Mouse (Mus musculus) left cerebral cortex, postnatal 25 days (tissue): ENCODE results near the gene Ydjc. TPM values are rescaled to one million over a fixed set of nuclear protein-coding genes. Genes with fewer than 3 reads are reported as not detected.

Source experiments
- DNase-seq, 2 experiments: peaks; one replicate each; pipeline ENCODE4 v3.0.0; 2022; ENCODE audit warnings: low spot score in 2 of 2, mixed read lengths in 1 of 2
- intact Hi-C: fragments of 180-260 bp; cut with DNase I; formaldehyde crosslinking; loops from one replicate; pipeline ENCODE4 v1.15.1; 2025
- total RNA-seq, 2 experiments: library from RNA; stranded (reverse); gene quantifications; 2 replicates each; pipeline ENCODE4 v1.2.3; 2021

Gene Ydjc
- total RNA-seq, result 10 to 100 TPM; 30.6 to 31.5 TPM

- intact Hi-C loops, result no loop called here
- no peak for DNase-seq
These were observed at the start of gene Ydjc for GRCm38 (mm10) chr16:17144339-17144738. Gene Ydjc (plus strand): TSS chr16:17144621.

DNA sequence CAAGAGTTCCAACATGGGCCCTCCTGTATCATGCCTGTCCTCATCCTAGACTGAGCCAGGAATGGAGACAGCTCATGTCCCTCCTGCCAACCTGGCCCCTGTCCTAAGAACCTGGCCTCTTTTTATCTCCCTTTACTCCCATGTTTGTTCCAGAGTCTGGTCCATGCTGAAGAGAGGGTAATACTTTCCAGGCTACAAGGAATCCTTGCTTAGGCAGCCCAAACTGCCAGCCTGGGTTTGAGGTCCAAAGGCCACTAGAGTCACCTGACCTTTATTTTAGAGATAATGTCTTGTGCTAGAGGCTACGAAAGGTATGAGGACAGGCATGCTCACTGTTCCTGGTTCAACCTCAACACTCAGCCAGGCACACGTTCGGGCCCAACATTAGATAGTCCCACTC is 47.5 kb upstream of the Ydjc start:
- intact Hi-C loops, result no loop called here
- DNase-seq, result no peak

DNA sequence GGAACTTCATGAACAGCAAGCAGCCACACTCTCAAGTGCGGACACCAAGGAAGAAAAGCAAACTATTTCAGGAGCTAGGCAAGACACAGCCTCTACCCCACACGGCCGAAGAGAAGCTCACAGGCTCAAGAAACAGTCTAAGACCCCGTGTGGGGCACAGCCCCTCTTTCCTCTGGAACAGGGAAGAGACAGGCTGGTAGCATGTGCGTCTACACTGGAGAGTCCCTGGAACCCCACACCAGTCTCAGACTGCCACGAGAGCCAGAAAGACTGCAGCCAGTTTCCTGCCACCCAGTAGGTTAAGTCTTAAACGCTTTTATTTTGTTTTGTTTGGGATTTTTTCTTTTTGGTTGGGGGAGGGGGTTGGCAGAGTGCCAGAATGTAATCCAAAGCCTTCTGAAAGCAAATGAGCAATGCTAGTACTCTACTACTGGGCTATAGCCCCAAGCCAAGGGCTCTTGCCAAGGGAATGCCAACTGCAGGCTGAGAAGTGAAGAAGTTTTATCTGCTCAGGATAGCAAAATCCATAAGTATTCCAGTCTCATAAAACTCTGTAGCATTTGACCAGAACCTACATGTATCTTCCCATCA is 41.7 kb upstream of the Ydjc start:
- intact Hi-C loops, result no loop called here
- DNase-seq, result no peak

DNA sequence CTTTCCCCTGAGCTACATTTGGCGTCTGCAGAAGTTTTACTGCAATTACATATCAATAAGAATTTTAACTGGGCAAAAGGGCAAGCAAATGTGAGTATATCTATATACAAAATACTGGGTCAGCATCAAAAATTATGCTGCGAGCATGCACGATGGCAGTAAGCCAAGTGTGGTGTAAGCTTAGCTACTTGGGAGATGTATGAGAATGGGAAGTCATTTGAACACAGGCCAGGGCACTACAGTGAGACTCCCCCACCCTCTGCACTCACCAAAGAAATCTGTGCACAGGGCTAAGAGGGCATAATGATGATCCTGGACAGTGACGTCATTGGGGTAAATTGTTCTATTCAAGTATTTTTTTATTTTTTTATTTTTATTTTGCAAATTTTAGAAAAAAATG is 39.8 kb upstream of the Ydjc start:
- no peak for DNase-seq
- intact Hi-C loops, result no loop called here

DNA sequence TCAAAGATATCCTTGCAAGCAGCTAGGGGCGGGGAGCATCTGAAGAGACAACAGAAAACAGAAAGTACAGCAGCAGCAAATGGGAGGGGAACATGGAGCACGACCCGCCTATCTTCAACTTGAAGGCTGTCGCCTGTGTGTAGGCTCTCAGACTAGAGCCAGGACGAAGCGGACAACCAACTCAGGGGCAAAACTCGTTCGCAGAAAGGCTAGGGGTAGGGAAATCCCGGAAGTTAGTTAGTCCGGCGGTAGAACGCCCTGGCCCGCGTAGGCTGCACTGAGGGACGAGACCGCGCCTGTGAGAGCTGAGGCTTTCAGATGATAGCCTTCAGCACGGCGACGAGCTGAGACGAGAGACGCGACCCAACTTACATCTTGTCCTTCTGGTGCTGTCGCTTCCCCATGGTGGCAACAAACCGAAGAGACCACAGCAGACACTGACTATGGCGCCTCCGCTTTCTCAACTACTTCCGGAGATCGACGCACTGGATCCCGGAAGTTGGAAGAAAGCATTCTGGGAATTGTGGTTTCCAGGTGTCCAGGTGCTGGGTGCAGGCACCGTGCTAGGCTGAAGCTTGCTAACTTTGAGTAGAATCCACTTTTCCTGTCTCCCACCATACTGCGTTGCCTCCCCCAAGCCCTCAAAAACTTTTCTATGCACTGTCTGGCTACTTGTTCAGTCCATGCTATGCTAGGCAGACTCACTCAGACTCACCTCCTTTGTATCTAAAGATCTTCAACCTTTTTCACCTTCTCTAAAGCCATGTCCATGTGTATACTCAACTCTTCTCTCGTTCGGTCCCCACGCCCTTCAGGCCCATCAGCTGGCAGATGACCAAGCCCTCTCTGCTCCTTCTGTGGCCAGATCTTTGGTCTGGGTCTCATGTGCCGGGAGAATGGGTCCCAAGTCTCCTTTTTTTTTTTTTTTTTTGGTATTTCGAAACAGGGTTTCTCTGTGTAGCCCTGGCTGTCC is 33.4 kb upstream of the Ydjc start, which contains the start of gene Ppil2:
Gene Ppil2, minus strand, starts transcription at position 487 of the 973 bp plus-strand sequence.
- peak; percentile 76 to 84 for DNase-seq
- intact Hi-C loops, result no loop called here

DNA sequence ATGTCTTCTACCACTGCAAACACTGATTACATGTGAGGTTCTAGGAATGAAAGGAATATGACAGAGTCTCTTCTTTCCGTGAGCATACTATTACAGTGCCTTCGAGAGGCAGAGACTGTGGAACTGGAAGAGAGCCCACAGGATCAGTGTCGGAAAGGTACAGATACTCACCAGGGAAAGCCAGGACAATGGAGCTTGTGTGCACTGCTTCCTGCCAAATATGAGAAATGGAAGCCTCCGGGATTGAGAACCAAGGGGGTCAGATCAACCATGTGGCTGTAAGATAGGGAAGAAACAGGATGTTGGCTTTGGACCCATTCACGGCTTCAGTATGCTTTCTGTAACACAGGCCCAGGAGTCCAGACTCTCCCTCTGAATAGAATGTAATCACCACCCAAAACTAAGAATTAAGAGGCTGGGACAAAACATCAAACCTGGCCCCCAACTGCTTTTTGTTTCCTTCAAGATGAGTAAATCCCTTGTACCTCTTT is 27.1 kb upstream of the Ydjc start:
- intact Hi-C loops, result no loop called here
- DNase-seq, result no peak

DNA sequence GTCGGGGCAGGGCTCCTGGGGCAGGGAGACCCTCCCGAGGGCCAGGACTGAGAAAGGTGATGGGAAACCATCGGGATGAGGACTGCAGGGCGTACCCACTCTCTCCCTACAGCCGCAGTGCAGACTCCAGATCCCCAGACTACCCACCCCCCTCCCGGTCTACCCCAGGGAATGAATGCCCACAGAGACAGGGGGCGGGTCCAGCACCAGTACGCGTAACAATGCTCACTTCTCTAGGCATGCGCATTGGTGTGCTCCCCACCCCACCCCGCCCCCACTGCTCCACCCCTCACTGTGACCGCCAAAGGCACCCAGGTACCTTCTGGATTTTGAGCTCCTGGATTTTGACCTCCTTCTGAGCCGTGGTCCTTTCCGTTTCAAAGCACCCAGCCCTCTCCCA is 22.9 kb upstream of the Ydjc start:
- intact Hi-C loops, result no loop called here
- no peak for DNase-seq

- intact Hi-C loops, result no loop called here
- no peak for DNase-seq
These were observed 20.1 kb upstream of the Ydjc start for GRCm38 (mm10) chr16:17124119-17124870.

- intact Hi-C loops, result no loop called here
- peak; percentile 60 to 69 for DNase-seq
These were observed 19.4 kb upstream of the Ydjc start, which contains the start of gene 2610318N02Rik for GRCm38 (mm10) chr16:17124871-17125520. Gene 2610318N02Rik (minus strand): TSS chr16:17125167.

GRCm38 (mm10) chr16:17127292-17127691 is 17.1 kb upstream of the Ydjc start:
- intact Hi-C loops, result no loop called here
- DNase-seq, result peak in 1 of 2 experiments; percentile 60

- DNase-seq, result peak in 1 of 2 experiments; percentile 19
- intact Hi-C loops, result loop anchor here (2.0 to 5.0 kb wide), 2 partner anchors 76 to 143 kb away; partner anchors contain the start of gene Rimbp3
These were observed 13.0 kb upstream of the Ydjc start for GRCm38 (mm10) chr16:17131191-17132088.

GRCm38 (mm10) chr16:17132089-17132905 is 12.1 kb upstream of the Ydjc start, which contains the start of gene Sdf2l1:
Gene Sdf2l1 (minus strand): TSS chr16:17132383.
- intact Hi-C loops, result loop anchor here (2.0 to 5.0 kb wide), 2 partner anchors 75 to 143 kb away; partner anchors contain the start of gene Rimbp3
- DNase-seq, result peak; percentile 97 to 99

DNA sequence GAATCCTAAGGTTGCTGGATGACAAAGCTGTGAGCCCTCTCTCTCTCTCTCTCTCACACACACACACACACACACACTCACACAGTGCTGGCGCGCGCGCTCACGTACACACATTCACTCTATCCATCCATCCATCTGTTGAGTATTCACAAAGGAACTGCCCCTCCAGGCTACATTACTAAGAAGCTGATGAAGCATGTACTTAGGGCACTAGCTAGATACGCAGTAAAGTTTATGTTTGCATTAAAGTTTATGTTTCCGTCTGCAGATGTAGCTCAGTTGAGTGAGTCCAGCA is 11.6 kb upstream of the Ydjc start:
- intact Hi-C loops, result loop anchor here (2.0 to 5.0 kb wide), 2 partner anchors 74 to 142 kb away; partner anchors contain the start of gene Rimbp3
- DNase-seq, result no peak

- intact Hi-C loops, result no loop called here
- no peak for DNase-seq
These were observed 7.1 kb upstream of the Ydjc start for GRCm38 (mm10) chr16:17137355-17137754.

DNA sequence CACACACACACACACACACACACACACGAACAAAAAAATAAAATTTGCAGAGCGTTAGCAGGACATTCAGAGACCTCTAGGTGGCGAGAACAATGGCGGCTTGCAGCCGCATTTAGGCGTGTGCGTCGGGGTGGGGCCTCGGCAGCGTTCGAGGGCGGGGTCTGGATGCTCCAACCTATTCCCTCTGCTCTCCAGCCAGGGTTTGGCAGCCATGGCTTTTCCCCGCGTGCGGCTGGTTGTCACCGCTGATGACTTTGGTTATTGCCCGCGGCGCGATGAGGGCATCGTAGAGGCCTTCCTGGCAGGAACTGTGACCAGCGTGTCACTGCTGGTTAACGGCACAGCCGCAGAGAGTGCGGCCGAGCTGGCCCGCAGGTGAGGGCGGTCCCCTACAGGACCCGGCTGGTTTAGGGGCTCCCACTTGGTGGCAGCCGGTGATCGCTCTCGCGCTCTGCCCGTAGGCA is 2.4 kb downstream of the Ydjc start, which contains the start of gene Ccdc116:
Gene Ccdc116, minus strand, starts transcription at position 458 of the 464 bp plus-strand sequence.
- DNase-seq, result peak; percentile 83 to 88
- intact Hi-C loops, result no loop called here

DNA sequence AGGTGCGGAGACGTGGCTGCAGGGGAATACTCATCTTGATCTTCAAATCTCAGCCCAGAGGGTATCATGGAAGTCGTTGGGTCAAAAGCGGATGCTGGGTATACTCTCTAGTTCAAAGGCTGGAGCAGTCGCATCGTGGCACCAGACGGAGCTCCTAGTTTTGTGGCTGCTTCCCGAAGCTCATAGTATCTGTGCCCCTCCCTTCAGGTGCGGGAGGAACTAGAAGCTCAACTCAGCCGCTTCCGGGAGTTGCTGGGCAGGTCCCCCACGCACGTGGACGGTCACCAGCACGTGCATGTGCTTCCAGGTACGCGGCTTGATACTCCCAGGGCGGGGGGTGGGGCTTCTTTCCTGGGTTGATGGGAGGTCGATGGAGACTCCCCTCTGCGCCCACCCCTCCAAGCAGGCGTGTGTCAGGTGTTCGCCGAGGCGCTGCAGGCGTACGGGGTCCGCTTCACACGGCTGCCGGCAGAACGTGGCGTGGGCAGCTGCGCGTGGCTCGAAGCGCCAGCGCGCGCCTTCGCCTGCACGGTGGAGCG is 3.0 kb downstream of the Ydjc start:
- peak; percentile 43 to 50 for DNase-seq
- intact Hi-C loops, result no loop called here

DNA sequence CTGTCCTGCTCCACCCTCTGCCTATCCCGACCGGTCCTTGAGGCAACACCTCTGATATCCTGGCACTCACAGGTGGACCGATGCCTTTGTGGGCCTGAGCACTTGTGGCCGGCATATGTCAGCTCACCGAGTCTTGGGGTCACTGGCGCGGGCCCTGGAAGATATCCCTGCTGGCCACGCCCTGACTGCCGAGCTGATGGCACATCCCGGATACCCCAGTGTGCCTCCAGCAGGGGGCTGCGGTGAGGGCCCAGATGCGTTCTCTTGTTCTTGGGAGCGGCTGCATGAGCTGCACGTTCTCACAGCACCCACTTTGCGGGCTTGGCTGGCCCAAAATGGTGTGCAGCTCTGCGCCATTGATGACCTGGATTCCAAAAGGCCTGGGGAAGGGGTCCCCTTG is 3.7 kb downstream of the Ydjc start:
- intact Hi-C loops, result no loop called here
- no peak for DNase-seq
